14 mouse cellular contexts compared by ENCODE assay signal in genomic region chr11:78349441-78350358, GRCm38 (mm10). TPM values are rescaled to one million over a fixed set of nuclear protein-coding genes. Genes with fewer than 3 reads are reported as not detected.
A peak's percentile ranks its signal among the peaks of the same experiment; 100 is the strongest.
DNase-seq lines count a peak whose midpoint lies in the region; ATAC-seq lines count a peak whose summit lies in the region.
"Had no signal": no experiment of that assay in that cellular context is flagged by ENCODE, and none has a peak within 500 bp of the region (broad histone marks: within the 10 kb centered on the region; RNA-seq: fewer than 3 reads in every experiment).

No protein-coding gene starts in this region.

- 62% methylated on average over 4 of the region's 4 CpGs for WGBS in heart, embryonic 15.5 days
- WGBS in intestine, embryonic 16.5 days = 60% methylated on average over 4 of the region's 4 CpGs
- 82% methylated on average over 4 of the region's 4 CpGs for WGBS in neural tube, embryonic 15.5 days
- WGBS in forebrain, embryonic 11.5 days = 93% methylated on average over 4 of the region's 4 CpGs

- peaks cover 6% of the 10 kb centered on the region; the same call in 1 of the 2 replicates for H3K36me3 ChIP-seq in heart, embryonic 15.5 days
- 0 out of 2 replicates have a peak, but pooled peaks cover 2% of the 10 kb centered on the region for H3K36me3 ChIP-seq in intestine, embryonic 16.5 days (ENCODE audit: control insufficient read depth, insufficient read depth, low read length)
- H3K36me3 ChIP-seq in neural tube, embryonic 15.5 days = peaks cover 14% of the 10 kb centered on the region
- H3K36me3 ChIP-seq in forebrain, embryonic 11.5 days (ENCODE audit: control insufficient read depth, insufficient read depth, low read length) = no peaks in the 10 kb centered on the region

- H3K4me1 ChIP-seq in heart, embryonic 15.5 days (replicated peaks) = peaks cover 39% of the 10 kb centered on the region
- peaks cover 37% of the 10 kb centered on the region for H3K4me1 ChIP-seq in intestine, embryonic 16.5 days (ENCODE audit: control insufficient read depth, insufficient read depth, low read length)
- H3K4me1 ChIP-seq in neural tube, embryonic 15.5 days = peaks cover 23% of the 10 kb centered on the region
- 0 out of 2 replicates have a peak, but pooled peaks cover 2% of the 10 kb centered on the region for H3K4me1 ChIP-seq in forebrain, embryonic 11.5 days (replicated peaks; ENCODE audit: control insufficient read depth, insufficient read depth, low read length)

- no peak overlapping the region for H3K4me2 ChIP-seq in heart, embryonic 15.5 days
- H3K4me2 ChIP-seq in intestine, embryonic 16.5 days (ENCODE audit: low read depth, low read length) = no peak overlapping the region
- H3K4me2 ChIP-seq in neural tube, embryonic 15.5 days = no peak overlapping the region
- no peak overlapping the region for H3K4me2 ChIP-seq in forebrain, embryonic 11.5 days (ENCODE audit: low read depth, low read length, severe bottlenecking)

- H3K27ac ChIP-seq in heart, embryonic 15.5 days = 0 out of 2 replicates have a peak overlapping the region, but pooled peaks have one; percentile 5
- peak overlapping the region; percentile 60; the same call in 1 of the 2 replicates for H3K27ac ChIP-seq in intestine, embryonic 16.5 days (ENCODE audit: low read length)
- no peak overlapping the region for H3K27ac ChIP-seq in neural tube, embryonic 15.5 days (replicated peaks)
- H3K27ac ChIP-seq in forebrain, embryonic 11.5 days (ENCODE audit: low read depth, low read length) = no peak overlapping the region
- H3K27ac ChIP-seq: layer of hippocampus, adult 2 months had no signal

- no peaks in the 10 kb centered on the region for H3K27me3 ChIP-seq in heart, embryonic 15.5 days
- no peaks in the 10 kb centered on the region for H3K27me3 ChIP-seq in intestine, embryonic 16.5 days (replicated peaks; ENCODE audit: control insufficient read depth, insufficient read depth, low read length)
- no peaks in the 10 kb centered on the region for H3K27me3 ChIP-seq in neural tube, embryonic 15.5 days (replicated peaks)
- no peaks in the 10 kb centered on the region for H3K27me3 ChIP-seq in forebrain, embryonic 11.5 days (ENCODE audit: control insufficient read depth, insufficient read depth, low read length)
- H3K27me3 ChIP-seq: megakaryocyte, embryonic 14.5 days; Patski had no signal

- no peaks in the 10 kb centered on the region for H3K9me3 ChIP-seq in heart, embryonic 15.5 days (replicated peaks)
- H3K9me3 ChIP-seq in intestine, embryonic 16.5 days (ENCODE audit: control insufficient read depth, low read length) = no peaks in the 10 kb centered on the region
- no peaks in the 10 kb centered on the region for H3K9me3 ChIP-seq in neural tube, embryonic 15.5 days (replicated peaks)
- H3K9me3 ChIP-seq in forebrain, embryonic 11.5 days (ENCODE audit: control insufficient read depth, low read length) = no peaks in the 10 kb centered on the region
- H3K9me3 ChIP-seq: megakaryocyte, embryonic 14.5 days had no signal

- no peak overlapping the region for H3K4me3 ChIP-seq in heart, embryonic 15.5 days
- no peak overlapping the region for H3K4me3 ChIP-seq in intestine, embryonic 16.5 days (ENCODE audit: low read length)
- no peak overlapping the region for H3K4me3 ChIP-seq in neural tube, embryonic 15.5 days (replicated peaks)
- H3K4me3 ChIP-seq in forebrain, embryonic 11.5 days (ENCODE audit: low read depth, low read length) = no peak overlapping the region
- H3K4me3 ChIP-seq: layer of hippocampus, adult 2 months had no signal

- no peak for DNase-seq in heart, postnatal 4 days
- DNase-seq in lung, postnatal 36 days = peak; percentile 40
- DNase-seq in lung, postnatal 4 days = no peak
- DNase-seq in yolk sac, embryonic 10.5 days (ENCODE audit: low spot score) = peak; percentile 47
- no peak for DNase-seq in forebrain, embryonic 11.5 days (ENCODE audit: low spot score)
- DNase-seq: adrenal gland, postnatal 25 days; cerebellum, adult 18-20 months had no signal

- no peak for ATAC-seq in heart, embryonic 15.5 days (replicated peaks; ENCODE audit: insufficient number of reproducible peaks, insufficient read depth, low FRiP score, low read depth)
- peak; percentile 71 for ATAC-seq in intestine, embryonic 16.5 days
- no peak for ATAC-seq in neural tube, embryonic 15.5 days (ENCODE audit: low FRiP score)
- no peak for ATAC-seq in forebrain, embryonic 11.5 days (replicated peaks; ENCODE audit: low FRiP score)
- ATAC-seq: Patski had no signal

- H3K9ac ChIP-seq in heart, embryonic 15.5 days = no peak overlapping the region
- H3K9ac ChIP-seq in intestine, embryonic 16.5 days (ENCODE audit: low read depth, low read length) = no peak overlapping the region
- no peak overlapping the region for H3K9ac ChIP-seq in neural tube, embryonic 15.5 days (replicated peaks)
- no peak overlapping the region for H3K9ac ChIP-seq in forebrain, embryonic 11.5 days (ENCODE audit: low read length)

RNA-seq across cellular contexts. Expression of gene Unc119, which starts 6.4 kb away (rescaled TPM):
- polyA plus RNA-seq in heart, embryonic 15.5 days (2015; fragmentation: Nextera tagmentation; extraction: Ambion mirVana) = 31.0 and 43.3 TPM in 2 replicates
- total RNA-seq in heart, postnatal 4 days (2021) = 10 to 100 TPM; 13.5 to 14.6 TPM
- 29.5 and 29.9 TPM in 2 replicates for polyA plus RNA-seq in intestine, embryonic 16.5 days (2015; fragmentation: Nextera tagmentation; extraction: Ambion mirVana)
- polyA plus RNA-seq in neural tube, embryonic 15.5 days (2015; fragmentation: Nextera tagmentation; extraction: Ambion mirVana) = 84.3 and 88.3 TPM in 2 replicates
- polyA plus RNA-seq in forebrain, embryonic 11.5 days (2014; fragmentation: Nextera tagmentation; extraction: Ambion mirVana) = 73.2 and 77.4 TPM in 2 replicates

RNA-seq across cellular contexts. Expression of gene Pigs, which starts 21.5 kb away (rescaled TPM):
- 46.1 and 62.4 TPM in 2 replicates for polyA plus RNA-seq in heart, embryonic 15.5 days (2015; fragmentation: Nextera tagmentation; extraction: Ambion mirVana)
- total RNA-seq in heart, postnatal 4 days (2021) = 10 to 100 TPM; 27.0 to 27.2 TPM
- 92.9 and 93.1 TPM in 2 replicates for polyA plus RNA-seq in intestine, embryonic 16.5 days (2015; fragmentation: Nextera tagmentation; extraction: Ambion mirVana)
- 83.2 and 86.4 TPM in 2 replicates for polyA plus RNA-seq in neural tube, embryonic 15.5 days (2015; fragmentation: Nextera tagmentation; extraction: Ambion mirVana)
- polyA plus RNA-seq in forebrain, embryonic 11.5 days (2014; fragmentation: Nextera tagmentation; extraction: Ambion mirVana) = 69.6 and 70.3 TPM in 2 replicates

RNA-seq across cellular contexts. Expression of gene Aldoc, which starts 26.9 kb away (rescaled TPM):
- 20.6 and 28.6 TPM in 2 replicates for polyA plus RNA-seq in heart, embryonic 15.5 days (2015; fragmentation: Nextera tagmentation; extraction: Ambion mirVana)
- 1 to 10 TPM; 3.3 to 3.6 TPM for total RNA-seq in heart, postnatal 4 days (2021)
- polyA plus RNA-seq in intestine, embryonic 16.5 days (2015; fragmentation: Nextera tagmentation; extraction: Ambion mirVana) = 33.3 and 34.0 TPM in 2 replicates
- 328 and 382 TPM in 2 replicates for polyA plus RNA-seq in neural tube, embryonic 15.5 days (2015; fragmentation: Nextera tagmentation; extraction: Ambion mirVana)
- polyA plus RNA-seq in forebrain, embryonic 11.5 days (2014; fragmentation: Nextera tagmentation; extraction: Ambion mirVana) = 3.3 and 7.4 TPM in 2 replicates

RNA-seq across cellular contexts. Expression of gene Foxn1, which starts 36.7 kb away (rescaled TPM):
- polyA plus RNA-seq in heart, embryonic 15.5 days (2015; fragmentation: Nextera tagmentation; extraction: Ambion mirVana) = 0.78 and 8.9 TPM in 2 replicates
- total RNA-seq in heart, postnatal 4 days (2021) = not detected
- not detected in 2 replicates for polyA plus RNA-seq in intestine, embryonic 16.5 days (2015; fragmentation: Nextera tagmentation; extraction: Ambion mirVana)
- polyA plus RNA-seq in neural tube, embryonic 15.5 days (2015; fragmentation: Nextera tagmentation; extraction: Ambion mirVana) = 11.8 TPM in 1 of 2 replicates, not detected in the other
- polyA plus RNA-seq in forebrain, embryonic 11.5 days (2014; fragmentation: Nextera tagmentation; extraction: Ambion mirVana) = not detected in 2 replicates
- total RNA-seq: layer of hippocampus, adult 2 months had no signal
- polyA plus RNA-seq: heart, embryonic 14.5 days had no signal

RNA-seq across cellular contexts. Expression of gene Spag5, which starts 48.4 kb away (rescaled TPM):
- 21.6 and 30.9 TPM in 2 replicates for polyA plus RNA-seq in heart, embryonic 15.5 days (2015; fragmentation: Nextera tagmentation; extraction: Ambion mirVana)
- 10 to 100 TPM; 32.6 to 33.2 TPM for total RNA-seq in heart, postnatal 4 days (2021)
- polyA plus RNA-seq in intestine, embryonic 16.5 days (2015; fragmentation: Nextera tagmentation; extraction: Ambion mirVana) = 23.4 and 27.3 TPM in 2 replicates
- 6.5 and 13.1 TPM in 2 replicates for polyA plus RNA-seq in neural tube, embryonic 15.5 days (2015; fragmentation: Nextera tagmentation; extraction: Ambion mirVana)
- 75.5 and 76.1 TPM in 2 replicates for polyA plus RNA-seq in forebrain, embryonic 11.5 days (2014; fragmentation: Nextera tagmentation; extraction: Ambion mirVana)

Comparison
In these comparisons a context has a peak if more than half of its experiments do, and no peak if none do; other contexts are left out.
1. DNase-seq: peak in lung, postnatal 36 days (single experiment) and yolk sac, embryonic 10.5 days (single experiment); none in heart, postnatal 4 days (single experiment), lung, postnatal 4 days (0 of 2) and forebrain, embryonic 11.5 days (single experiment).
2. H3K27ac ChIP-seq: peak in heart, embryonic 15.5 days (single experiment) and intestine, embryonic 16.5 days (single experiment); none in neural tube, embryonic 15.5 days (single experiment) and forebrain, embryonic 11.5 days (single experiment).